Mouse (Mus musculus): ENCODE measurements at regions not wholly inside any gene's neighbourhood (a gene's known extent, or its start where the extent isn't known, plus 50 kb on each side); places are given as distances from the start of the nearest gene placed in this dataset.

- TF ChIP-seq CTCF (IDR thresholded peaks at IDR 0.05; ENCODE audit: borderline replicate concordance, insufficient read depth, low read depth, low read length): no peak
- no peak for TF ChIP-seq POLR2A (IDR thresholded peaks at IDR 0.05; ENCODE audit: borderline replicate concordance, insufficient read depth, low read length)
Measured at GRCm38 (mm10) chr17:47976999-47977357, 52.5 kb upstream of the Foxp4 start.
